Mouse (Mus musculus): ENCODE data around the gene Gm9918. TPM values are rescaled to one million over a fixed set of nuclear protein-coding genes. Genes with fewer than 3 reads are reported as not detected.

Gene Gm9918
- polyA plus RNA-seq, 1 experiment = not detected

GRCm38 (mm10) chr15:102239851-102240250 lies 30.5 kb upstream of the Gm9918 start:
- TF ChIP-seq CTCF (IDR thresholded peaks at IDR 0.05; ENCODE audit: extremely low read depth, insufficient read depth, insufficient read length, insufficient replicate concordance) = no peak
- no peak for TF ChIP-seq POLR2A (IDR thresholded peaks at IDR 0.05; ENCODE audit: low read depth, low read length)
- WGBS = 84% methylated on average over 11 of the region's 11 CpGs
- H3K27me3 ChIP-seq (ENCODE audit: control insufficient read depth, insufficient read depth, low read length) = no peaks in the 10 kb centered on the region
- no peak for DNase-seq (ENCODE audit: low read depth in 1 of 2, low spot score in 2 of 2)
- peaks cover 15% of the 10 kb centered on the region; the same call in 1 of the 2 replicates for H3K4me1 ChIP-seq (ENCODE audit: control insufficient read depth, insufficient read depth, insufficient read length)
- no peak overlapping the region for H3K4me3 ChIP-seq (ENCODE audit: extremely low read depth, insufficient read depth, insufficient read length)
- H3K27ac ChIP-seq (ENCODE audit: insufficient read depth, low read length) = no peak overlapping the region
- no peaks in the 10 kb centered on the region for H3K36me3 ChIP-seq (ENCODE audit: control insufficient read depth, insufficient read depth, low read length)

DNA sequence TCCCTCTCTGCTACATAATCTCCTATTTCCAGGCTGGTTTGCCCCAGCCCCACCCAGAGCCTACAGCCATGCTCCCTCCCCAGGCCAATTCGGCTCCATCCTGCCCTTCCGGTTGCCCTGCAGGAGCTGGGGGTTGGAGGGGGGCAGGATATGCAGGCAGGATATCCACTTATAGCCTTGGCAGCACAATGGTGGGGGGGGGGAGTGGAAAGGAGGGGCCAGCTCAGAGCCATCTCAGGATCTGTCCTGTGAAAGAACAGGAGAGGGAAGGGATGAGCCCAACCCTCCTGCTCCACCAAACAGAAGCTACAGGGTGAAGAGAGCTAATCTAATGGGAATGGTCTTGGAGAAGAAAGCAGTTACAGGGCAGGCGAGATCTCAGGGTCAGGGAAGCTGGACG lies 29.8 kb upstream of the Gm9918 start:
- TF ChIP-seq POLR2A (IDR thresholded peaks at IDR 0.05; ENCODE audit: low read depth, low read length) = no peak
- TF ChIP-seq CTCF (IDR thresholded peaks at IDR 0.05; ENCODE audit: extremely low read depth, insufficient read depth, insufficient read length, insufficient replicate concordance) = no peak

DNA sequence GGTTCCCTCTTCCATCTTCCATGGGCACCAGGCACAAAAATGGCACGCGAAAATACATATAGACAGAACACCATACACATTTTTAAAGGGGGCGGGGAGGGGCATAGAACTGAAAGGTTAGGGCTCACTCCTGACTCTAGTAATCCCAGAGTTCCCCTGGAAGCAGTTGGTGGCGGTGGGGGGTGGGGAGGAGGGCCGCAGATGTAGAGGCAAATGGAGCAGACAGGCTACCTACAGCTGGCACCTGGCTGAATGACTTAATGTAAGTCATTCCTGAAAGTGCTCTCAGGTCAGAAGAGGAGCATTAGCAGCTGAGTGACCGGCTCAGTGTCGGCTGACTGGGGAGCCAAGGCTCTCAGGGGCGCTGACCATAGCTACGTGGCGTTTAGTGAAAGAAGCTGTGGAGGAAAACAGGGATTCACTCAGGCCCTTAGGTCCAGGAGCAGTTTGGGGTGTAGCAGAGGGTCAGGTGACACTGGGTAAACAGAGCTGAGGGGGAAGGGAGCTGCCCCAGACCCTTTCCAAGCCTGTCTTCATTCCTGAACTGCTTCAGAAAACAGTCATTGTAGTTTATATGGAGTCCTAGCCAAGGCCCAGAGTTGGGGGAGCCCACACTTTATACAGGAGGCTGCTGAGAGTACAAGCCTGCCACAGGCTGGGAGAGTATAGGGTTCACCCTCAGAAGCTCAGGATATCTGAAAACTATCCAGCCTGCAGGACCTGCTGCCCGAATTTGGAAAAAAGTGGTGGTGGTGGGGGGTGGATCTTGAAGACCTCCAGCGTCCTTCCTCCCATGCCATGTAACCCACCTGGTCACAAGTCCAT lies 27.7 kb upstream of the Gm9918 start:
- 82% methylated on average over 12 of the region's 12 CpGs for WGBS
- Histone ChIP-seq H3K27me3 (ENCODE audit: control insufficient read depth, insufficient read depth, low read length) (peaks cover 3% of the 10 kb centered on the region), H3K4me1 (ENCODE audit: control insufficient read depth, insufficient read depth, insufficient read length) (peaks cover 9% of the 10 kb centered on the region; the same call in 1 of the 2 replicates), H3K4me3 (ENCODE audit: extremely low read depth, insufficient read depth, insufficient read length) (no peak overlapping the region), H3K27ac (ENCODE audit: insufficient read depth, low read length) (peak overlapping the region; percentile 86), H3K36me3 (ENCODE audit: control insufficient read depth, insufficient read depth, low read length) (no peaks in the 10 kb centered on the region)
- no peak for DNase-seq (ENCODE audit: low read depth in 1 of 2, low spot score in 2 of 2)
- TF ChIP-seq CTCF (IDR thresholded peaks at IDR 0.05; ENCODE audit: extremely low read depth, insufficient read depth, insufficient read length, insufficient replicate concordance) = no peak
- TF ChIP-seq POLR2A (IDR thresholded peaks at IDR 0.05; ENCODE audit: low read depth, low read length) = no peak

More for the DNA sequence above, 29.8 kb upstream of the Gm9918 start:
- DNase-seq (ENCODE audit: low read depth in 1 of 2, low spot score in 2 of 2) = no peak
- no peak overlapping the region for H3K27ac ChIP-seq (ENCODE audit: insufficient read depth, low read length)
- WGBS = 82% methylated on average over 4 of the region's 4 CpGs
- H3K4me1 ChIP-seq (ENCODE audit: control insufficient read depth, insufficient read depth, insufficient read length) = peaks cover 8% of the 10 kb centered on the region; the same call in 1 of the 2 replicates
- no peaks in the 10 kb centered on the region for H3K27me3 ChIP-seq (ENCODE audit: control insufficient read depth, insufficient read depth, low read length)
- H3K4me3 ChIP-seq (ENCODE audit: extremely low read depth, insufficient read depth, insufficient read length) = no peak overlapping the region
- no peaks in the 10 kb centered on the region for H3K36me3 ChIP-seq (ENCODE audit: control insufficient read depth, insufficient read depth, low read length)

GRCm38 (mm10) chr15:102243229-102244190 lies 26.9 kb upstream of the Gm9918 start:
- peak overlapping the region; percentile 86 for H3K27ac ChIP-seq (ENCODE audit: insufficient read depth, low read length)
- 8% methylated on average over 22 of the region's 22 CpGs for WGBS
- TF ChIP-seq POLR2A (IDR thresholded peaks at IDR 0.05; ENCODE audit: low read depth, low read length) (no peak), CTCF (IDR thresholded peaks at IDR 0.05; ENCODE audit: extremely low read depth, insufficient read depth, insufficient read length, insufficient replicate concordance) (no peak)
- H3K36me3 ChIP-seq (ENCODE audit: control insufficient read depth, insufficient read depth, low read length) = no peaks in the 10 kb centered on the region
- peaks cover 8% of the 10 kb centered on the region for H3K27me3 ChIP-seq (ENCODE audit: control insufficient read depth, insufficient read depth, low read length)
- DNase-seq (ENCODE audit: low read depth in 1 of 2, low spot score in 2 of 2) = peak in 1 of 2 experiments; percentile 55
- peak overlapping the region; percentile 44 for H3K4me3 ChIP-seq (ENCODE audit: extremely low read depth, insufficient read depth, insufficient read length)
- peaks cover 12% of the 10 kb centered on the region; the same call in 1 of the 2 replicates for H3K4me1 ChIP-seq (ENCODE audit: control insufficient read depth, insufficient read depth, insufficient read length)

DNA sequence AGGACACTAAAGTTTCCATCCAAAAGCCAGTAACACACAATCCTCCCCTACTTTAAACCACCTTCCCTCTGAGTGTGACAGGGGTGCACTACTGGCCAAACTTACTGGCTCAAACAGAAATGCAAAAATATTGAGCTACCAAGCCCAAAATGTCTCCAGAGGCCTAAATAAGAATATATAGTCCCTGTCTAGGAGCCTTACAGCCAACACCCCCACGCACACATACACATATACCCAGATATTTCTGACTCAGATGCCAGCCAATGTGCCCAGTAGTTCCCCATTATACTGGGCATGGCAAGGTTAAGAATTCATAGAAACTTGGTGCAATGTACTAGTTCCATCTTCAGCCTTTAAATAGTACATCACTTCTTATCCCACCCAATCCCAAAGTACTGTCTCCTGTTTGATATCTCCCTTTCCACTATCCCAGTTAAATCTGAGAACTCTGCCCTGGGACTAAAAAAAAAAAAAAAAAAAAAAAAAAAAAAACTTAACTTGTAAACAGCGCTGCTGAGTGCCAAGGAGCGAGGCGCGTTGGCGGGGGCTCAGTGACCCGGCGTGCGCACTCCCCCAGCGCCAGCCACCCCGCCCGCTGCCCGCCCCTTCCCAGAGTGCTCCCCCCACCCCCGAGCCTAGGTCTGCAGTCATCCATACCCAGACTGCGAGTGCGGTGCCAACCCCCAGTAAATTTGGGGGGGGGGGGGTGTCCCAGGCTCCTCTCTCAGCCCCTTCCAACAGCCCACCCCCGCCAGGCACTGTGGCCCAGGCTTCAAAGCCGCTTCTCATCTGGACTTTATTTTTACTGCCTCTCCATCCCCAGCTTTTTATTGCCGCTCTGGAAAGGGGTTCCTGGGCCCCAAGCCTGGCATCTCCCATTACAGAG lies 25.8 kb upstream of the Gm9918 start:
- TF ChIP-seq CTCF (IDR thresholded peaks at IDR 0.05; ENCODE audit: extremely low read depth, insufficient read depth, insufficient read length, insufficient replicate concordance) (no peak), POLR2A (IDR thresholded peaks at IDR 0.05; ENCODE audit: low read depth, low read length) (no peak)
- no peak for DNase-seq (ENCODE audit: low read depth in 1 of 2, low spot score in 2 of 2)
- peaks cover 12% of the 10 kb centered on the region; the same call in 1 of the 2 replicates for H3K4me1 ChIP-seq (ENCODE audit: control insufficient read depth, insufficient read depth, insufficient read length)
- H3K27me3 ChIP-seq (ENCODE audit: control insufficient read depth, insufficient read depth, low read length) = peaks cover 11% of the 10 kb centered on the region
- no peaks in the 10 kb centered on the region for H3K36me3 ChIP-seq (ENCODE audit: control insufficient read depth, insufficient read depth, low read length)
- 33% methylated on average over 17 of the region's 19 CpGs for WGBS
- H3K4me3 ChIP-seq (ENCODE audit: extremely low read depth, insufficient read depth, insufficient read length) = peak overlapping the region; percentile 59
- peak overlapping the region; percentile 86 for H3K27ac ChIP-seq (ENCODE audit: insufficient read depth, low read length)

GRCm38 (mm10) chr15:102245461-102245881 lies 24.9 kb upstream of the Gm9918 start:
- WGBS = 23% methylated on average over 14 of the region's 14 CpGs
- Histone ChIP-seq H3K4me3 (ENCODE audit: extremely low read depth, insufficient read depth, insufficient read length) (peak overlapping the region; percentile 59), H3K27me3 (ENCODE audit: control insufficient read depth, insufficient read depth, low read length) (peaks cover 11% of the 10 kb centered on the region), H3K4me1 (ENCODE audit: control insufficient read depth, insufficient read depth, insufficient read length) (peaks cover 12% of the 10 kb centered on the region), H3K27ac (ENCODE audit: insufficient read depth, low read length) (peak overlapping the region; percentile 86), H3K36me3 (ENCODE audit: control insufficient read depth, insufficient read depth, low read length) (no peaks in the 10 kb centered on the region)
- no peak for TF ChIP-seq CTCF (IDR thresholded peaks at IDR 0.05; ENCODE audit: extremely low read depth, insufficient read depth, insufficient read length, insufficient replicate concordance)
- no peak for TF ChIP-seq POLR2A (IDR thresholded peaks at IDR 0.05; ENCODE audit: low read depth, low read length)
- DNase-seq (ENCODE audit: low read depth in 1 of 2, low spot score in 2 of 2) = no peak
